Mouse (Mus musculus): ENCODE measurements around the gene Arg1. TPM values are rescaled to one million over a fixed set of nuclear protein-coding genes. Genes with fewer than 3 reads are reported as not detected.

Gene Arg1
- 370 and 386 TPM in 2 replicates for polyA plus RNA-seq (2012; rRNA removed)

GRCm38 (mm10) chr10:24926962-24927720 is at the start of gene Arg1:
Gene Arg1, minus strand, starts transcription at chr10:24927484.

GRCm38 (mm10) chr10:24869760-24870290 is 57.5 kb downstream of the Arg1 start, which contains the start of gene Med23:
Gene Med23, plus strand, starts transcription at chr10:24869986.

Other genes with a start within 250 kb of the Arg1 start
- 1.4 and 1.9 TPM in 2 replicates for gene Enpp1, start 215.3 kb downstream of the Arg1 start, polyA plus RNA-seq (2012; rRNA removed)
- 2.6 and 2.7 TPM in 2 replicates for gene Enpp3, start 84.7 kb downstream of the Arg1 start, polyA plus RNA-seq (2012; rRNA removed)
- gene Med23, start 57.5 kb downstream of the Arg1 start, polyA plus RNA-seq (2012; rRNA removed): 6.4 and 7.2 TPM in 2 replicates